ENCODE assay signal across 23 mouse cellular contexts in genomic region chr9:83259511-83259910, GRCm38 (mm10).
"Had no signal": no experiment of that assay in that cellular context is flagged by ENCODE, and none has a peak within 500 bp of the region (broad histone marks: within the 10 kb centered on the region; RNA-seq: fewer than 3 reads in every experiment).

No protein-coding gene starts in this region.

- H3K4me1 ChIP-seq: embryonic facial prominence, embryonic 12.5 days; forebrain, embryonic 10.5 days; forebrain, embryonic 12.5 days; forebrain, embryonic 13.5 days had no signal

- DNase-seq: cerebellum, adult 8-10 months; cerebellum, adult 9-11 months; cerebellum, postnatal 10 days; embryo, embryonic 11 days; gastrocnemius, postnatal 10 days; gastrocnemius, postnatal 14 days; gastrocnemius, postnatal 25 days; gastrocnemius, postnatal 36 days; heart, adult 11 months; heart, adult 18-20 months; heart, adult 2 months had no signal

- ATAC-seq: forebrain, embryonic 13.5 days; forebrain, embryonic 14.5 days; forebrain, embryonic 15.5 days; forebrain, embryonic 16.5 days; forebrain, postnatal 0 days had no signal

- H3K9ac ChIP-seq: embryonic facial prominence, embryonic 12.5 days; embryonic facial prominence, embryonic 13.5 days; embryonic facial prominence, embryonic 15.5 days; forebrain, embryonic 12.5 days; forebrain, embryonic 13.5 days; forebrain, embryonic 15.5 days; forebrain, postnatal 0 days had no signal

- H3K4me3 ChIP-seq: embryonic facial prominence, embryonic 10.5 days; embryonic facial prominence, embryonic 12.5 days; embryonic facial prominence, embryonic 13.5 days; embryonic facial prominence, embryonic 15.5 days; erythroblast, embryonic 14.5 days; forebrain, embryonic 10.5 days; forebrain, embryonic 12.5 days; forebrain, embryonic 13.5 days; forebrain, embryonic 15.5 days; heart, adult 2 months had no signal

- H3K27ac ChIP-seq: embryonic facial prominence, embryonic 10.5 days; embryonic facial prominence, embryonic 12.5 days; embryonic facial prominence, embryonic 13.5 days; embryonic facial prominence, embryonic 15.5 days; forebrain, embryonic 10.5 days; forebrain, embryonic 12.5 days; forebrain, embryonic 13.5 days; forebrain, embryonic 15.5 days; heart, adult 2 months had no signal

- H3K4me2 ChIP-seq: embryonic facial prominence, embryonic 12.5 days; embryonic facial prominence, embryonic 13.5 days; embryonic facial prominence, embryonic 15.5 days; forebrain, embryonic 12.5 days; forebrain, embryonic 13.5 days; forebrain, embryonic 15.5 days had no signal

- H3K27me3 ChIP-seq: embryonic facial prominence, embryonic 12.5 days; embryonic facial prominence, embryonic 13.5 days; embryonic facial prominence, embryonic 15.5 days; forebrain, embryonic 12.5 days; forebrain, embryonic 13.5 days; forebrain, embryonic 15.5 days had no signal

- H3K9me3 ChIP-seq: embryonic facial prominence, embryonic 10.5 days; embryonic facial prominence, embryonic 12.5 days; embryonic facial prominence, embryonic 13.5 days; embryonic facial prominence, embryonic 15.5 days; forebrain, embryonic 10.5 days; forebrain, embryonic 12.5 days; forebrain, embryonic 13.5 days; forebrain, embryonic 15.5 days had no signal

- H3K36me3 ChIP-seq: embryonic facial prominence, embryonic 10.5 days; embryonic facial prominence, embryonic 12.5 days; embryonic facial prominence, embryonic 13.5 days; embryonic facial prominence, embryonic 15.5 days; forebrain, embryonic 10.5 days; forebrain, embryonic 12.5 days; forebrain, embryonic 15.5 days had no signal
